Mouse (Mus musculus): ENCODE results near the gene Pigw.

Gene Pigw

GRCm38 (mm10) chr11:84865268-84865667, 14.8 kb downstream of the Pigw start:
- TF ChIP-seq GATA4 (IDR thresholded peaks at IDR 0.05; ENCODE audit: insufficient replicate concordance, low read length), result peak; percentile 100

GRCm38 (mm10) chr11:84855285-84855684, 24.8 kb downstream of the Pigw start:
- TF ChIP-seq GATA4 (IDR thresholded peaks at IDR 0.05; ENCODE audit: insufficient replicate concordance, low read length), result no peak

- no peak for TF ChIP-seq GATA4 (IDR thresholded peaks at IDR 0.05; ENCODE audit: insufficient replicate concordance, low read length)
Measured at GRCm38 (mm10) chr11:84847475-84848090, 32.5 kb downstream of the Pigw start.

DNA sequence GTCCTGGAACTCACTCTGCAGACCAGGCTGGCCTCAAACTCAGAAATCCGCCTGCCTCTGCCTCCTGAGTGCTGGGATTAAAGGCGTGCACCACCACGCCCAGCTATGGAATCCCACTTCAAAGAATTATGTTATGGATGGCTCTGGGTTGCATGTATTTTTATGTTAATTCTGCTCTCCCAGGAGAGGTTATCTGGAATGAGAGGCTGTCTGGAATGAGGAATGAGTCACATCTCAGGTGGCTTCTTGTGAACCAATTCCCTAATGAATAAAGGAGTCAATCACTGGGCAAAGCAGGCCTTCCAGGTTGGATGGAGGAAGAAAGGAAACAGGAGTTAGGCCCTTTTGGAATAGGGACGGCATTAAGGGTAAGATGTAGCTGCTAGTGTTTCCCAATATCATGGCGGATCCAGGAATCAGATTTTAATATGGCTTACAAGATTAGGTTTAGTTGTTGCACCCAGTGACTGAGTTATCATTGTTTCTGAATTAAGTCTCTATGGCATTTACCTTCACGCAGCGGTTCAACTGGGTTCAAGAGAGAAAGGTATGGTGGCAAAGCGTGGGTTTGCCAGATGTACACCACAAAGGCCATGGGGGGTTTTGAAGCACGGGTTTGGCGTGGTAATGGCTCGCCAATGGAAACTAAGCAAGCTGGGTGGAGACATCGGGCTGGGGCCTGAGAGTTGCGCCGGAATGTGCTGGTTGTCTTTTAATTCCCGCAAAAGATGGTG, 33.2 kb downstream of the Pigw start:
- no peak for TF ChIP-seq GATA4 (IDR thresholded peaks at IDR 0.05; ENCODE audit: insufficient replicate concordance, low read length)

DNA sequence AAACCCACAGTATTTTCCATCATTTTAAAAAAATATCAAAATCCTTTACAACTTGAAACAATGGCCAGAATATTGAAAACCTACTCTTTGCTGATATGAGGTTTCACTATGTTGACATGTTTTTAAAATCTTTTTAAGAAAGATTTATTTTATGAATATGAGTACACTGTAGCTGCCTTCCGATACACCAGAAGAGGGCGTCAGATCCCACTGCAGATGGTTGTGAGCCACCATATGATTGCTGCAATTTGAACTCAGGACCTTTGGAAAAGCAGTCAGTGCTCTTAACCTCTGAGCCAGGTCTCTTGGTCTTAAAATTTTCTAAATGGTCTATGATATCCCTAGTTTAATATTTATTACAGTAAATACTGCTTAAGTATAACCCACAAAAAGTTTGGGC, 40.8 kb downstream of the Pigw start:
- no peak for TF ChIP-seq GATA4 (IDR thresholded peaks at IDR 0.05; ENCODE audit: insufficient replicate concordance, low read length)

DNA sequence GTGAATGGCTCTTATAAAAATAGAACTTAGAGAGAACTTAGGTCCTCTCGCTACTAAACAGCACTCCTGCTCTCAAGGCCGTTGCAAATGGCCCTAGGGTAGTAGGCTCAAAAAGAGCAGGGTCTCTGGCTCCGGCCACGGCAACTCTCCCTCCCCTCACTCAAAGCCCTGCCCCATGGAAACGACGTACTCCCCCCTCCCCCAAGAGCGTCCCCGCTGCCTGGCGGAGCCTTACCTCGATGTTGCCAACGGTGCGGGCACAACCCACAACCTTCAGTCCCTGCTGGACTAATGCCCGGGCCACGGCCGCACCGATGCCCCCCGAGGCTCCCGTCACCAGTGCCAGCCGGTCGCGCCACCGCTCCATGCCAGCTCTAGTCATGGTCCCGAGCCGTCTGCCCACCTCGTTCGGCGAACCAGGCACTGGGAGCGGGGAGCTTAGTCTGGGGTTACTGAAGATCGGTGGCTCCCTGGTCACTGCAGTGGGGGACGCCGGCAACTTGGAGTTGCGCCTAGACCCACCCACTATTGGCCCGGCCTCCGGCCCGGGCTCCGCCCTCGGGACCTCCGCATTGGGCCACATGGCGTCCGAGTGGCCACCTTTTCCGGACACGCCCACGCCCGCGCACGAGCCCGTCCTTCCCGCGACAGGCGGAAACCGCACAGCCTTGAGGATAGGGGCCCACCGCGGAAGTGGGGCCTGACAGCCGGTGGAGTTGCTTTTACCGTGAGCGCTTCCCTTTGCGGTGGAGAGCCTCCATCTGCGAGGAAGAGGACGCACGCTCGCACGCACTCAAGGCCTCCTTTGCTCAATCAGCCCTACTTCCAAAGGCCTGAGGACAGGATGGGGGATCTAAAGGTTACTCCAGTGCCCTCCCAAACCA, 51.3 kb downstream of the Pigw start, which contains the start of gene Dhrs11:
TSS of gene Dhrs11 (minus strand) at position 479 of the 884 bp plus-strand sequence.
- TF ChIP-seq GATA4 (IDR thresholded peaks at IDR 0.05; ENCODE audit: insufficient replicate concordance, low read length), result peak; percentile 44; the same call in 1 of the 2 replicates

DNA sequence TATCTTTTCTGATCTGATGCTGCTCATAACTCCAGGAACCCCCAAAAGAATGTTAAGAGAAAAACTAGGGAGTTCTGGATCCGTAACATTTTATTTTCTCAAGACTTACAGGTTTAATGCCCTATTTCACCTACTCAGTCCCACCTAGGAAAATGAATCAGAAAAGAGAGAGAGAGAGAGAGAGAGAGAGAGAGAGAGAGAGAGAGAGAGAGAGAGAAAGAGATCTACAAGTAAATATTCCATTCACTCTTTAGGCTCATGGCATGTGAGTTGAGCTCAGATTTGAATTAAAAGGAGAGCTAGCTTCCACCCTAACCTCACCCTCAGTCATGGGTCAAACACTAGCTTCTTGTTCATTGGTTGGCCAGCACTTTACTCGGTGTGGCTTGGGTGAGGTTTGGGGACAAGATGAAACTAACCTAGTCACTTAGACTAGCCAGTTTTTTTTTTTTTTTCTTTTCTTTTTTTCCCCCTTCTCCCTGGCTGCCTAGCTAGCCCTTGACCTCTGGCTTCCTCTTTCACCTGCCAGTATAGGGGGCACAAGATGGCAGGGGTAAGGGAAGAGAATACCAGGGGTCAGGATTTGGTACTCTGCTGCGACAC, 52.1 kb downstream of the Pigw start:
- no peak for TF ChIP-seq GATA4 (IDR thresholded peaks at IDR 0.05; ENCODE audit: insufficient replicate concordance, low read length)

DNA sequence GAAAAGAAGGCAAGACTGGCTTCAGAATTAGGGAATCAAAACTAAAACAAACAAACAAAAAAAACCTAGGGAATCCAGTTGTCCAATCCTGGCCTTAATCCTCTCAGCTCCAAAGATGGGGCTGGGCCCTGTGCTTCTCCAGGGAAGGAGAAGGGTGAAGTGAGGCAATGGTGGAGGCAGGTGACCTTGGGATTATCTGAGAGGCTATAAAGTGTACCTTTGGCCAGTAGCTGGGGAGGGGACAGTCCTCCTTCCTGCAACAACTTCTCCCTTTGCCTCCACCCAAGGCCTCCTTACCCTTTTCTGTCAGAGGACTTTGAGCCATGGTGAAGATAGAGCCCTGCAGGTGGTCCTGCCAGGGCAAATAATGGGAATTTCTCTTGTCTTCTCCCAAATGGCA, 52.6 kb downstream of the Pigw start:
- TF ChIP-seq GATA4 (IDR thresholded peaks at IDR 0.05; ENCODE audit: insufficient replicate concordance, low read length), result no peak
